Mouse (Mus musculus) kidney, adult 2 months (tissue): ENCODE results near the gene Ccnjl.

Experiments
- CTCF ChIP-seq: fragments of 200-500 bp; conservative IDR thresholded peaks from 2 replicates; pipeline ENCODE4 v1.5.1; 2011; ENCODE audit warnings: low read depth, mild to moderate bottlenecking, control low read depth, low read length, moderate library complexity, mixed read lengths; ENCODE audit not compliant: insufficient read depth, insufficient read length
- POLR2A ChIP-seq: fragments of 200-500 bp; IDR thresholded peaks from one replicate; pipeline ENCODE4 v1.6.1; 2011; ENCODE audit warnings: low read depth, low read length, control low read depth

GRCm38 (mm10) chr11:43565852-43566251, 37.3 kb downstream of the Ccnjl start:
- TF ChIP-seq CTCF (no peak), POLR2A (no peak)
